Mouse (Mus musculus) erythroblast, embryonic 14.5 days (primary cell): ENCODE results near the gene Fam50b.

Source experiments
- GATA1 ChIP-seq: IDR thresholded peaks from 2 replicates; pipeline ENCODE4 v1.6.1; 2012; ENCODE audit warnings: low read length, inconsistent platforms, mixed read lengths
- TAL1 ChIP-seq: IDR thresholded peaks from 3 replicates; pipeline ENCODE4 v1.6.1; 2012; ENCODE audit warnings: low read length, inconsistent platforms, mixed read lengths

- TF ChIP-seq GATA1 (no peak), TAL1 (no peak)
These were observed 49.5 kb upstream of the Fam50b start for GRCm38 (mm10) chr13:34685008-34685765.
